Mouse (Mus musculus): ENCODE measurements at regions not wholly inside any gene's neighbourhood (a gene's known extent, or its start where the extent isn't known, plus 50 kb on each side); places are given as distances from the start of the nearest gene placed in this dataset.

GRCm38 (mm10) chr12:98039677-98040076 lies 219.6 kb downstream of the Galc start:
- no peak for DNase-seq

GRCm38 (mm10) chr12:98023655-98024054 lies 235.6 kb downstream of the Galc start:
- DNase-seq: no peak

- no peak for DNase-seq
Measured at GRCm38 (mm10) chr12:98014607-98015278, 244.5 kb downstream of the Galc start.

- no peak for DNase-seq
Measured at GRCm38 (mm10) chr12:98009175-98009574, 250.1 kb downstream of the Galc start.

- DNase-seq: no peak
Measured at GRCm38 (mm10) chr12:98005671-98006469, 253.4 kb downstream of the Galc start.

- DNase-seq: no peak
Measured at GRCm38 (mm10) chr12:98002217-98002616, 257.0 kb downstream of the Galc start.

GRCm38 (mm10) chr12:97994884-97995283 lies 264.4 kb downstream of the Galc start:
- no peak for DNase-seq

GRCm38 (mm10) chr12:97993937-97994336 lies 265.3 kb downstream of the Galc start:
- DNase-seq: peak; percentile 19

- peak; percentile 71 for DNase-seq
Measured at GRCm38 (mm10) chr12:97983390-97983789, 275.9 kb downstream of the Galc start.

- DNase-seq: no peak
Measured at GRCm38 (mm10) chr12:97978668-97979067, 280.6 kb downstream of the Galc start.

- no peak for DNase-seq
Measured at GRCm38 (mm10) chr12:97978178-97978651, 281.0 kb downstream of the Galc start.

GRCm38 (mm10) chr12:97977633-97978032 lies 281.6 kb downstream of the Galc start:
- DNase-seq: no peak

- peak; percentile 56 for DNase-seq
Measured at GRCm38 (mm10) chr12:97973909-97974510, 285.2 kb downstream of the Galc start.

GRCm38 (mm10) chr12:97957201-97957600 lies 302.1 kb downstream of the Galc start:
- no peak for DNase-seq

GRCm38 (mm10) chr12:97953336-97953735 lies 305.9 kb downstream of the Galc start:
- DNase-seq: no peak

- DNase-seq: no peak
Measured at GRCm38 (mm10) chr12:97952204-97952603, 307.1 kb downstream of the Galc start.

- DNase-seq: no peak
Measured at GRCm38 (mm10) chr12:97950072-97950471, 309.2 kb downstream of the Galc start.

GRCm38 (mm10) chr12:97947421-97947820 lies 311.8 kb downstream of the Galc start:
- no peak for DNase-seq

GRCm38 (mm10) chr12:97938361-97938760 lies 320.9 kb downstream of the Galc start:
- DNase-seq: no peak

GRCm38 (mm10) chr12:97929877-97930276 lies 329.4 kb downstream of the Galc start:
- DNase-seq: no peak

- DNase-seq: no peak
Measured at GRCm38 (mm10) chr12:97927036-97927435, 332.2 kb downstream of the Galc start.

GRCm38 (mm10) chr12:97921349-97922264 lies 337.7 kb downstream of the Galc start:
- DNase-seq: no peak

GRCm38 (mm10) chr12:97918416-97918815 lies 340.8 kb downstream of the Galc start:
- DNase-seq: peak; percentile 19
